Mouse (Mus musculus): ENCODE measurements around the gene Ube2q2. TPM values are rescaled to one million over a fixed set of nuclear protein-coding genes. Genes with fewer than 3 reads are reported as not detected.
A peak's percentile ranks its signal among the peaks of the same experiment; 100 is the strongest.

Gene Ube2q2
- total and polyA plus RNA-seq, 3 experiments, result 13.1 to 24.4 (median 24.1) TPM

DNA sequence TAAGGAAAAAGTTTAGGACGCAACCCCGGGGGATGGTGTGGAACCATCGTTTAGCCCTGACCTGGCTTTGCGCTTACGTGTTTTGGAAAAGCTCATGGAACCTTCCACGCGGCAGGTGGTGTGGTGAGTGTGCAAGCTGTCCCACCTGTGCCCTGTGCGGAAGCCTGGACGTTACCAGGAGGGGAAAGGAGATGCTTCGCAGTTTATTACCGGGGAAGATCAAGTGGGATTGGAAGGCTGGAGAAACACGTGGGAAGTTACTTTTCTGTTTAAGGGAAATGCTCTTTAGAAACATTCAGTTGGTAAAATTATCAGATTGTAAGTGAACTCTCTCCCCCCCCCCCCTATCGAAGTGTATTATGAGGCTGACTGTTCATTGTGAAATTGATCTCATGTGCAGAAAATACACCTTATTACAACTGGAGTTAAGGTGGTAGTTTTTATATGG, 1.6 kb downstream of the Ube2q2 start:
- H3K4me1 ChIP-seq (ENCODE audit: control insufficient read depth in 1 of 2, insufficient read depth in 2 of 2), result peaks cover 16 to 38% of the 10 kb centered on the region in 2 experiments
- H3K36me3 ChIP-seq (replicated peaks in 1 of 2; ENCODE audit: control insufficient read depth in 1 of 2, insufficient read depth in 1 of 2, low read length in 1 of 2), result peaks cover 0 to 16% of the 10 kb centered on the region in 2 experiments
- H3K27ac ChIP-seq (ENCODE audit: insufficient read depth, low read depth), result no peak overlapping the region
- peak overlapping the region; percentile 37 for H3K4me2 ChIP-seq (ENCODE audit: insufficient read depth, low read depth, poor library complexity, severe bottlenecking)
- no peaks in the 10 kb centered on the region for H3K9me3 ChIP-seq (replicated peaks; ENCODE audit: low read length)
- peak overlapping the region; percentile 70 for H3K9ac ChIP-seq (ENCODE audit: insufficient read depth, low read depth)
- dilution Hi-C loops (cut with MboI; ENCODE audit: extremely low pct_ligation_motif_present, extremely low pct_unique_long_range_greater_than_20kb, low sequenced_read_pairs) (no loop called here), in situ Hi-C loops (cut with MboI; ENCODE audit: low pct_ligation_motif_present, low pct_unique_long_range_greater_than_20kb, low sequenced_read_pairs) (no loop called here)
- no peak for TF ChIP-seq UBTF (IDR thresholded peaks at IDR 0.05; ENCODE audit: low read depth, low read length)
- TF ChIP-seq MAZ (IDR thresholded peaks at IDR 0.05; ENCODE audit: low read depth, low read length), result no peak
- TF ChIP-seq CTCF (conservative IDR thresholded peaks at IDR 0.05 in 1 of 2, IDR thresholded peaks at IDR 0.05 in 1 of 2; ENCODE audit: low read depth in 2 of 2, low read length in 2 of 2), result no peak
- TF ChIP-seq ZC3H11A (IDR thresholded peaks at IDR 0.05; ENCODE audit: low read depth, low read length), result no peak
- no peak for TF ChIP-seq USF2 (conservative IDR thresholded peaks at IDR 0.05; ENCODE audit: low read depth, low read length)
- TF ChIP-seq POLR2A (IDR thresholded peaks at IDR 0.05; ENCODE audit: low read depth, low read length), result no peak
- no peak for TF ChIP-seq USF1 (IDR thresholded peaks at IDR 0.05; ENCODE audit: low read depth, low read length)
- TF ChIP-seq GABPA (IDR thresholded peaks at IDR 0.05; ENCODE audit: insufficient replicate concordance, low read depth, low read length), result no peak
- TF ChIP-seq KAT2A (IDR thresholded peaks at IDR 0.05; ENCODE audit: insufficient replicate concordance, low read length), result no peak
- TF ChIP-seq E2F4 (IDR thresholded peaks at IDR 0.05; ENCODE audit: insufficient replicate concordance, low read depth, low read length), result no peak
- no peak for TF ChIP-seq ETS1 (conservative IDR thresholded peaks at IDR 0.05; ENCODE audit: low read depth, low read length)
- no peak for TF ChIP-seq EP300 (IDR thresholded peaks at IDR 0.05; ENCODE audit: low read length)
- no peak for TF ChIP-seq RCOR1 (conservative IDR thresholded peaks at IDR 0.05; ENCODE audit: low read depth, low read length)
- TF ChIP-seq ZKSCAN1 (IDR thresholded peaks at IDR 0.05; ENCODE audit: borderline replicate concordance, low read depth, low read length), result no peak
- TF ChIP-seq HCFC1 (IDR thresholded peaks at IDR 0.05; ENCODE audit: low read depth, low read length), result no peak
- H3K79me2 ChIP-seq (replicated peaks; ENCODE audit: control insufficient read depth, extremely low read depth, insufficient read depth, poor library complexity, severe bottlenecking), result peaks cover 31% of the 10 kb centered on the region
- peak overlapping the region; percentile 82 to 90 (median 83) for H3K4me3 ChIP-seq (replicated peaks in 1 of 3; ENCODE audit: low read depth in 2 of 3, low read length in 2 of 3, poor library complexity in 1 of 3)
- no peaks in the 10 kb centered on the region for H3K27me3 ChIP-seq (replicated peaks)
- no peak for DNase-seq (ENCODE audit: extremely low read depth)

DNA sequence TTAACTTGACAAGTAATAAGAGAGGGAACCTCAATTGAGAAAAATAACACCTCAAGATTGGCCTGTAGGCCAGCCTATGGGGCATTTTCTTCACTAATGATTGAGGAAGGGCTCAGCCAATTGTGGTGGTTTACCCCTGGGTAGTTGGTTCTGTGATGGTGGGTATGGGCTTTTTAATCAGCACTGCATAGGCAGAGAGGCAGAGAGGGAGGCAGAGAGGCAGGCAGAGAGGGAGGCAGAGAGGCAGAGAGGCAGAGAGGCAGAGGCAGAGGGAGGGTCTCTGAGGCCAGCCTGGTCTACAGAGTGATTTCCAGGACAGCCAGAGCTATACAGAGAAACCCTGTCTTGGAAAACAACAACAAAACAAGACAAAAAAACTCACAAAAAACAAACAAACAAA, 2.4 kb downstream of the Ube2q2 start:
- H3K4me1 ChIP-seq (ENCODE audit: control insufficient read depth in 1 of 2, insufficient read depth in 2 of 2), result peaks cover 16 to 38% of the 10 kb centered on the region in 2 experiments
- DNase-seq (ENCODE audit: extremely low read depth), result no peak
- peak overlapping the region; percentile 70; the same call in 1 of the 2 replicates for H3K9ac ChIP-seq (ENCODE audit: insufficient read depth, low read depth)
- in situ Hi-C loops (cut with MboI; ENCODE audit: low pct_ligation_motif_present, low pct_unique_long_range_greater_than_20kb, low sequenced_read_pairs), result no loop called here
- H3K4me2 ChIP-seq (ENCODE audit: insufficient read depth, low read depth, poor library complexity, severe bottlenecking), result peak overlapping the region; percentile 37
- dilution Hi-C loops (cut with MboI; ENCODE audit: extremely low pct_ligation_motif_present, extremely low pct_unique_long_range_greater_than_20kb, low sequenced_read_pairs), result no loop called here
- H3K27me3 ChIP-seq (replicated peaks), result no peaks in the 10 kb centered on the region
- H3K79me2 ChIP-seq (replicated peaks; ENCODE audit: control insufficient read depth, extremely low read depth, insufficient read depth, poor library complexity, severe bottlenecking), result peaks cover 31% of the 10 kb centered on the region
- H3K36me3 ChIP-seq (replicated peaks in 1 of 2; ENCODE audit: control insufficient read depth in 1 of 2, insufficient read depth in 1 of 2, low read length in 1 of 2), result peaks cover 0 to 16% of the 10 kb centered on the region in 2 experiments
- no peak for TF ChIP-seq USF2 (conservative IDR thresholded peaks at IDR 0.05; ENCODE audit: low read depth, low read length)
- no peak for TF ChIP-seq NELFE (IDR thresholded peaks at IDR 0.05; ENCODE audit: low read depth, low read length)
- TF ChIP-seq SIN3A (IDR thresholded peaks at IDR 0.05; ENCODE audit: low read length), result 0 out of 2 replicates have a peak, but pooled peaks have one; percentile 18
- no peak for TF ChIP-seq JUND (conservative IDR thresholded peaks at IDR 0.05; ENCODE audit: low read depth, low read length)
- no peak overlapping the region for H3K4me3 ChIP-seq (replicated peaks in 1 of 3; ENCODE audit: low read depth in 2 of 3, low read length in 2 of 3, poor library complexity in 1 of 3)
- no peaks in the 10 kb centered on the region for H3K9me3 ChIP-seq (replicated peaks; ENCODE audit: low read length)
- H3K27ac ChIP-seq (ENCODE audit: insufficient read depth, low read depth), result no peak overlapping the region
